Mouse (Mus musculus) midbrain, embryonic 15.5 days (tissue): Measurements from ENCODE around the gene St3gal3. TPM values are rescaled to one million over a fixed set of nuclear protein-coding genes. Genes with fewer than 3 reads are reported as not detected.

ENCODE experiments used
- ATAC-seq: fragments of 200-750 bp; cut with Nextera tagmentation; replicated peaks from 2 replicates; pipeline ENCODE4 v1.8.0; 2017; ENCODE audit warnings: moderate TSS enrichment
- H3K27ac ChIP-seq: fragments of 300-500 bp; sonication (generic); 2 replicates; pipeline ENCODE4 v1.5.1; 2015; ENCODE audit warnings: mild to moderate bottlenecking, inconsistent platforms
- H3K27me3 ChIP-seq: fragments of 300-500 bp; sonication (generic); replicated peaks from 2 replicates; pipeline ENCODE4 v1.6.1; 2015; ENCODE audit warnings: inconsistent platforms
- H3K36me3 ChIP-seq: fragments of 300-500 bp; sonication (generic); replicated peaks from 2 replicates; pipeline ENCODE4 v1.6.1; 2015; ENCODE audit warnings: inconsistent platforms
- H3K4me1 ChIP-seq: fragments of 300-500 bp; sonication (generic); 2 replicates; pipeline ENCODE4 v1.6.1; 2015; ENCODE audit warnings: inconsistent platforms
- H3K4me2 ChIP-seq: fragments of 300-500 bp; sonication (generic); 2 replicates; pipeline ENCODE4 v1.6.1; 2015; ENCODE audit warnings: inconsistent platforms, mild to moderate bottlenecking, moderate library complexity
- H3K4me3 ChIP-seq: fragments of 300-500 bp; sonication (generic); 2 replicates; pipeline ENCODE4 v1.5.1; 2015; ENCODE audit warnings: mild to moderate bottlenecking, inconsistent platforms
- H3K9ac ChIP-seq: fragments of 300-500 bp; sonication (generic); 2 replicates; pipeline ENCODE4 v1.6.1; 2015; ENCODE audit warnings: mild to moderate bottlenecking, inconsistent platforms
- H3K9me3 ChIP-seq: fragments of 300-500 bp; sonication (generic); 2 replicates; pipeline ENCODE4 v1.6.1; 2016; ENCODE audit warnings: inconsistent platforms
- WGBS: fragments of 180-500 bp; shearing (Covaris S2); methylation state at CpG from one replicate; pipeline ENCODE4 v1.1.7; 2015; ENCODE audit warnings: mixed read lengths; 5-methylcytosine and 5-hydroxymethylcytosine counted together
- polyA plus RNA-seq: library from polyadenylated mRNA; unstranded; fragments of >200 nt; fragmentation: Nextera tagmentation; extraction: Ambion mirVana; gene quantifications from 2 replicates; pipeline ENCODE4 v1.2.1, GENCODE M21; 2015

Gene St3gal3
- polyA plus RNA-seq, 1 experiment from 2014 or later: 12.6 TPM

GRCm38 (mm10) chr4:117906196-117906595 is 228.5 kb downstream of the St3gal3 start:
- Histone ChIP-seq H3K9me3 (no peaks in the 10 kb centered on the region), H3K9ac (no peak overlapping the region), H3K4me1 (peaks cover 37% of the 10 kb centered on the region), H3K4me2 (no peak overlapping the region), H3K27ac (no peak overlapping the region), H3K27me3 (no peaks in the 10 kb centered on the region), H3K36me3 (peaks cover 41% of the 10 kb centered on the region), H3K4me3 (no peak overlapping the region)
- ATAC-seq: no peak
- WGBS: 85% methylated on average over 3 of the region's 3 CpGs

GRCm38 (mm10) chr4:117904761-117905160 is 230.0 kb downstream of the St3gal3 start:
- Histone ChIP-seq H3K36me3 (peaks cover 54% of the 10 kb centered on the region), H3K27me3 (no peaks in the 10 kb centered on the region), H3K27ac (no peak overlapping the region), H3K4me2 (no peak overlapping the region), H3K9ac (no peak overlapping the region), H3K9me3 (no peaks in the 10 kb centered on the region), H3K4me1 (peaks cover 23% of the 10 kb centered on the region), H3K4me3 (no peak overlapping the region)
- WGBS: 93% methylated on average over 8 of the region's 8 CpGs
- no peak for ATAC-seq

GRCm38 (mm10) chr4:117904094-117904493 is 230.6 kb downstream of the St3gal3 start:
- no peak overlapping the region for H3K4me2 ChIP-seq
- H3K36me3 ChIP-seq: peaks cover 59% of the 10 kb centered on the region
- no peaks in the 10 kb centered on the region for H3K9me3 ChIP-seq
- no peaks in the 10 kb centered on the region for H3K27me3 ChIP-seq
- 82% methylated on average over 10 of the region's 10 CpGs for WGBS
- peaks cover 16% of the 10 kb centered on the region for H3K4me1 ChIP-seq
- no peak overlapping the region for H3K27ac ChIP-seq
- no peak overlapping the region for H3K9ac ChIP-seq
- H3K4me3 ChIP-seq: no peak overlapping the region
- ATAC-seq: no peak

- Histone ChIP-seq H3K9me3 (no peaks in the 10 kb centered on the region), H3K27me3 (no peaks in the 10 kb centered on the region), H3K27ac (no peak overlapping the region), H3K4me1 (no peaks in the 10 kb centered on the region), H3K4me2 (no peak overlapping the region), H3K36me3 (peaks cover 88% of the 10 kb centered on the region), H3K9ac (no peak overlapping the region), H3K4me3 (no peak overlapping the region)
- ATAC-seq: no peak
- 91% methylated on average over 3 of the region's 3 CpGs for WGBS
Observed at GRCm38 (mm10) chr4:117898111-117898510, 236.6 kb downstream of the St3gal3 start.

GRCm38 (mm10) chr4:117896031-117896430 is 238.7 kb downstream of the St3gal3 start:
- 94% methylated on average over 6 of the region's 6 CpGs for WGBS
- Histone ChIP-seq H3K4me1 (peaks cover 9% of the 10 kb centered on the region), H3K9me3 (no peaks in the 10 kb centered on the region), H3K9ac (no peak overlapping the region), H3K4me3 (no peak overlapping the region), H3K27ac (no peak overlapping the region), H3K36me3 (peaks cover 69% of the 10 kb centered on the region), H3K27me3 (no peaks in the 10 kb centered on the region), H3K4me2 (no peak overlapping the region)
- ATAC-seq: no peak

- Histone ChIP-seq H3K4me3 (no peak overlapping the region), H3K27ac (no peak overlapping the region), H3K4me2 (no peak overlapping the region), H3K36me3 (peaks cover 63% of the 10 kb centered on the region), H3K9ac (no peak overlapping the region), H3K27me3 (no peaks in the 10 kb centered on the region), H3K9me3 (no peaks in the 10 kb centered on the region), H3K4me1 (peaks cover 15% of the 10 kb centered on the region)
- WGBS: 86% methylated on average over 7 of the region's 7 CpGs
- no peak for ATAC-seq
Observed at GRCm38 (mm10) chr4:117895339-117895738, 239.4 kb downstream of the St3gal3 start.

- H3K9me3 ChIP-seq: no peaks in the 10 kb centered on the region
- WGBS: 84% methylated on average over 8 of the region's 8 CpGs
Observed at GRCm38 (mm10) chr4:117894601-117895000, 240.1 kb downstream of the St3gal3 start.

GRCm38 (mm10) chr4:117893376-117893775 is 241.3 kb downstream of the St3gal3 start:
- no peak overlapping the region for H3K27ac ChIP-seq
- no peak overlapping the region for H3K4me3 ChIP-seq
- no peak overlapping the region for H3K9ac ChIP-seq
- no peak for ATAC-seq
- H3K4me1 ChIP-seq: peaks cover 15% of the 10 kb centered on the region
- no peaks in the 10 kb centered on the region for H3K9me3 ChIP-seq
- 31% methylated on average over 9 of the region's 9 CpGs for WGBS
- no peaks in the 10 kb centered on the region for H3K27me3 ChIP-seq
- no peak overlapping the region for H3K4me2 ChIP-seq
- peaks cover 45% of the 10 kb centered on the region for H3K36me3 ChIP-seq

More at GRCm38 (mm10) chr4:117894601-117895000, 240.1 kb downstream of the St3gal3 start:
- Histone ChIP-seq H3K4me3 (no peak overlapping the region), H3K4me2 (no peak overlapping the region), H3K9ac (no peak overlapping the region), H3K27me3 (no peaks in the 10 kb centered on the region), H3K4me1 (peaks cover 15% of the 10 kb centered on the region), H3K27ac (no peak overlapping the region), H3K36me3 (peaks cover 56% of the 10 kb centered on the region)
- ATAC-seq: no peak

GRCm38 (mm10) chr4:117891738-117892161 is 243.0 kb downstream of the St3gal3 start, which contains the start of gene Dph2:
TSS of gene Dph2 (minus strand) at chr4:117892032.
- peak; percentile 89 for ATAC-seq
- Histone ChIP-seq H3K4me3 (peak within 1 kb of the TSS; percentile 74), H3K9ac (peak within 1 kb of the TSS; percentile 41), H3K9me3 (no peaks in the 10 kb centered on the region), H3K27me3 (no peaks in the 10 kb centered on the region), H3K4me2 (peak within 1 kb of the TSS; percentile 92), H3K36me3 (peaks cover 29% of the 10 kb centered on the region; the same call in 1 of the 2 replicates), H3K4me1 (peaks cover 19% of the 10 kb centered on the region), H3K27ac (no peak within 1 kb of the TSS)
- WGBS: under 1% methylated on average over 21 of the region's 21 CpGs

GRCm38 (mm10) chr4:117890750-117891149 is 244.0 kb downstream of the St3gal3 start:
- ATAC-seq: no peak
- WGBS: 44% methylated on average over 8 of the region's 8 CpGs
- H3K4me3 ChIP-seq: 0 out of 2 replicates have a peak overlapping the region, but pooled peaks have one; percentile 74

GRCm38 (mm10) chr4:117890031-117890430 is 244.7 kb downstream of the St3gal3 start:
- Histone ChIP-seq H3K27ac (no peak overlapping the region), H3K27me3 (no peaks in the 10 kb centered on the region), H3K9ac (no peak overlapping the region), H3K4me2 (no peak overlapping the region), H3K9me3 (no peaks in the 10 kb centered on the region), H3K4me3 (no peak overlapping the region), H3K36me3 (peaks cover 13% of the 10 kb centered on the region; the same call in 1 of the 2 replicates), H3K4me1 (peaks cover 34% of the 10 kb centered on the region)
- WGBS: 92% methylated on average over 14 of the region's 14 CpGs
- ATAC-seq: no peak

More at GRCm38 (mm10) chr4:117890750-117891149, 244.0 kb downstream of the St3gal3 start:
- Histone ChIP-seq H3K9me3 (no peaks in the 10 kb centered on the region), H3K9ac (no peak overlapping the region), H3K27ac (no peak overlapping the region), H3K36me3 (peaks cover 21% of the 10 kb centered on the region; the same call in 1 of the 2 replicates), H3K4me1 (peaks cover 28% of the 10 kb centered on the region), H3K27me3 (no peaks in the 10 kb centered on the region), H3K4me2 (peak overlapping the region; percentile 92)

- no peaks in the 10 kb centered on the region for H3K9me3 ChIP-seq
- peaks cover 13% of the 10 kb centered on the region; the same call in 1 of the 2 replicates for H3K36me3 ChIP-seq
- H3K27me3 ChIP-seq: no peaks in the 10 kb centered on the region
- H3K4me2 ChIP-seq: no peak overlapping the region
- H3K9ac ChIP-seq: no peak overlapping the region
- ATAC-seq: no peak
- 95% methylated on average over 15 of the region's 15 CpGs for WGBS
- no peak overlapping the region for H3K4me3 ChIP-seq
- H3K4me1 ChIP-seq: peaks cover 40% of the 10 kb centered on the region
- no peak overlapping the region for H3K27ac ChIP-seq
Observed at GRCm38 (mm10) chr4:117889471-117889870, 245.2 kb downstream of the St3gal3 start.

GRCm38 (mm10) chr4:117887920-117888319 is 246.8 kb downstream of the St3gal3 start:
- 76% methylated on average over 2 of the region's 2 CpGs for WGBS
- Histone ChIP-seq H3K4me2 (peak overlapping the region; percentile 82), H3K36me3 (peaks cover 8% of the 10 kb centered on the region; the same call in 1 of the 2 replicates), H3K27me3 (no peaks in the 10 kb centered on the region), H3K4me3 (peak overlapping the region; percentile 69), H3K9ac (peak overlapping the region; percentile 23; the same call in 1 of the 2 replicates), H3K27ac (no peak overlapping the region), H3K4me1 (peaks cover 50% of the 10 kb centered on the region), H3K9me3 (no peaks in the 10 kb centered on the region)
- ATAC-seq: no peak
